Mouse (Mus musculus): ENCODE measurements around the gene Cfap44.

DNA sequence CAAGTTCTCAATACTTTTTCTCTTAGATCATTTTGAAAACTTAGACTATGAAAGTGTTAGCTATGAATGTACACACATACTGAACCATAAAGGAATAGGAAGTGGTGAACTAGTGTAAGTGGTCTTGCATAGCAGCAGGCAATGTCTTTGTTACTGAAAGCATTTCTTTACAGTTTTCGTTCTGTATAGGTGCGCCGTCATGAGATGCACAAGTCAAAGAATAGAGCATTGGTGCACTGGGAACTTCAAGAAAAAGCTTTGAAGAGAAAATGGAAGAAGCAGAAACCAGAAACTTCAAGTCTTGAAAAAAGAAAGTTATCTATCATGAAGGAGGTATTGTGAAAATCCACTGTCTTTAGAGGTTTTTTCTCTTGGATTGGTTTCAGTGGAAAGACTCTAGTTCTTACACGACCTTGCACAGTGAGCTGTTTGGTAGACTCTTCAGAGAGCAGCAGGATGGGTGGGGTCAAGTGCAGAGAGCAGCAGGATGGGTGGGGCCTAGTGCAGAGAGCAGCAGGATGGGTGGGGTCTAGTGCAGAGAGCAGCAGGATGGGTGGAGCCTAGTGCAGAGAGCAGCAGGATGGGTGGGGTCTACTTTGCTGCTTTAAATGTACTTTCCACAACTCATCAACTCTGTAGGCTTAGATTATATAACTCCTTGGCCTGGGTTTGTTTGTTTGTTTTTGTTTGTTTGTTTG, 36.9 kb upstream of the Cfap44 start:
- TF ChIP-seq POLR2A (IDR thresholded peaks at IDR 0.05; ENCODE audit: low read depth, low read length): no peak; the same call in 1 of the 2 replicates
- TF ChIP-seq CTCF (IDR thresholded peaks at IDR 0.05; ENCODE audit: extremely low read depth, insufficient read depth, insufficient read length, insufficient replicate concordance): no peak
